Mouse (Mus musculus): ENCODE results near the gene Ascc2. TPM values are rescaled to one million over a fixed set of nuclear protein-coding genes. Genes with fewer than 3 reads are reported as not detected.

The Ascc2 gene
- total RNA-seq, 2 experiments from 2014 or later: 23.3 to 26.7 TPM

DNA sequence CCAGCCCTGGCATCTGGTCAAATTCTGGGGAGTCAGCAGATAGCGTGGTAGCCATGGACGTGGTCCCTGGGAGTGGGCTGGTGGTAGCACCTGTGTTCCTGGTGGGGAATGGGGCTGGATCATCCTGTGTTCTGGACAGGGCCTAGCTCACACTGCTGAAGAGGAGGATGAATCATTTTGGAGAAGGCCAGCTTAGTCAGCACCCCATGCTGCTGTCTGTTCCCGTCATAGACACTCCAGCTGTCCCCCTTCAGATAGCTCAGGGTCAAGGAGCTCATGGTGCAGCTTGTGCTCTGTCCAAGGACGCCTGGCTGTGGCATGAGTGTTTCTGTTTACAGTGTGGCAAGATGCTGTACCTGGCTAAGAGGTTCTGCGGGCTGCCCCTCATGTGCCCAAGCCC is 81.0 kb downstream of the Ascc2 start:
- DNase-seq (ENCODE audit: low spot score in 2 of 2): no peak

- no peak for DNase-seq (ENCODE audit: low spot score in 2 of 2)
Observed at GRCm38 (mm10) chr11:4719961-4720360, 82.4 kb downstream of the Ascc2 start.

GRCm38 (mm10) chr11:4720393-4720792 is 82.8 kb downstream of the Ascc2 start:
- no peak for DNase-seq (ENCODE audit: low spot score in 2 of 2)

DNA sequence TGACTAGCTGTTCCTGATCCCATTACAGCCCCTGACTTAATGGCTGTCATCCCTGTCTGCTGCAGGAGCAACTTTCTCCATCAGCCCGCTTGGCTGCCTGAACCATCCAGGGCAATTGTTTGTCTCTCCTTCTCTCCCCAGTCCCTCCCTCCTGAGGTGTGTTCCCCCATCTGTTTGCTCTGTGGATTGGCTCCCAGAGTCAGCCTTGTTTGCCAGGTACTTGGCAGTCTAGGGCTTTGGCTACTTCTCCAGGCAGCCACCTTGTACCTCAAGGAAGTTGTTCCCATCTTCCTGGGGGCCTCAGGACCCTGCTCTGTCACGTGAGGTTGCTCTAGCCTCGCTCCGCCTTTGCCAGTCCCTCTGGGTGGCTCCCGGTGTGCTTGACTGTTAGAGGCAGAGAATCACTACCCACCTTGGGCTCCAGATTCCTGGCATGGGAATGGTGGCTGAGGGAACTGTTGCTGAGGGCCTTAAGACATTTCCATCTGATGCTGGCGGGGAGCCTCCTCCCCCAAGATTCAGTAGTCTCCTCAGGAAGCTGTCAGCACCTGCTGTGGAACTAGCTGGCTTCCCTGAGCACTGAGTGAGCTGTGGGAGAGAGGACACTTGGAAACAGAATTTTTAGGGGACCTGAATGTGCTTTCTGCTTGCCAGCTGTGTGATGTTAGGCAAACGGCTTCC is 83.5 kb downstream of the Ascc2 start:
- DNase-seq (ENCODE audit: low spot score in 2 of 2): no peak

- no peak for DNase-seq (ENCODE audit: low spot score in 2 of 2)
Observed at GRCm38 (mm10) chr11:4721728-4722127, 84.2 kb downstream of the Ascc2 start.

DNA sequence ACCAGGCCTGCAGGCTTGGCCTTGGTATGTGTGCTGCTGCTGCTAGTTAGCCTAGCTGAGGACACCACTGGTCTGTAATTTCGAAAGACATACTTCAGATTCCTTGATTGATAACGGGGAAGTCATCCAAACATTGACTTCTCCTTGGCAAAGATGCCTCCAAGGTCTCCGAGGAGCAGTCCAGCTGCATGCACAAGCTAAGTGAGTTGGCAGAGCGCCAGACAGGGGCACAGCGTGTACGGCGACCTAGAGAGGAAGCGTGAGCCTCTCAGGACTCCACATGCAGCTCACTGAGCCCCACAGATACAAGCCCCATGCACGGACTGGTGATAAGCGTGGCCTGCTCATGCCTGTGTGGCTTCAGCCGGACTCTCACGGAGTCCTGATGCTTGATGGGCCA is 92.1 kb downstream of the Ascc2 start:
- DNase-seq (ENCODE audit: low spot score in 2 of 2): no peak

- DNase-seq (ENCODE audit: low spot score in 2 of 2): no peak
Observed at GRCm38 (mm10) chr11:4730096-4730495, 92.5 kb downstream of the Ascc2 start.

DNA sequence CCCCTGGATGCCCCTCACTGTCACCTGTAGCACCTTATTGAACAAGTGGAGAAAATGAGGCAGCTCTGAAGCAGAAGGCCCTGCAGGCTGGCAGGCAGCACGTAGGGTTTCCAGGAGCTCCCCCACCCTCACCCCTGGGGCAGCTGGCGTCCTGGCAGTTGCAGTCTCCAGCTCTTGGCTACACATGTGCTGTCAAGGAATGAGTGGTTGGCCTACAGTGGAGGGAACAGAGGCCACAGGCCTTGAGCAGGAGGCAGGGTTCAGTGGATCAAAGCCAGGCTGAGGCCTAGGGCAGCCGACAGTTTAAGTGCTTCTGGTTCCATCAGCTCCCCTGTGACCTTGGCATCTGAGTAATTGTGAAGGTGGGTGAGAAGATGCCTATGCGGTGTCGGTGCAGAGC is 93.4 kb downstream of the Ascc2 start:
- DNase-seq (ENCODE audit: low spot score in 2 of 2): no peak

DNA sequence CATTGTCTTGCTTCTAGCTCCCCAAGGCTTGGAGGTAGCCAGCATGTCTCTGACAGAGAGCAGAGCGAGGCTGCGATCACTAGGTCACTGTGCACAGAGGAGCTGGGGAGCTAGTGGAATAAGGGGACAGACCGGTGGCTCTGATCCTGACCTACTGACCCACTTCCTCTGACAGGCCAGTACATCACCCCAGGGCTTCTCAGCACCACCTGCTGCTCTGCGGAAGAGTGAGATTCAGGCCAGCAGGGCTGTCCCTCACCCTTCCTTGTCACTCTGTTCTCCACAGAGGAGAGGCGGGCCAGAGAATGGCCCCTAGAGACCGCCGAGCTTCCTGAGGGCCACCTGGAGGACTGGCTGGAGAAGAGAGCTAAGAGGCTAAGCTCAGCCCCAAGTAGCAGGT is 94.2 kb downstream of the Ascc2 start:
- no peak for DNase-seq (ENCODE audit: low spot score in 2 of 2)

GRCm38 (mm10) chr11:4734179-4734578 is 96.6 kb downstream of the Ascc2 start:
- no peak for DNase-seq (ENCODE audit: low spot score in 2 of 2)

Other genes with a start within 250 kb of the Ascc2 start
- not detected for gene Hormad2, start 196.6 kb upstream of the Ascc2 start, total RNA-seq (2021)
- 10 to 100 TPM; 69.1 to 71.2 TPM for gene Mtmr3, start 42.9 kb upstream of the Ascc2 start, total RNA-seq (2021)
- gene Gm11032, start 17.7 kb upstream of the Ascc2 start, total RNA-seq (2021): not detected
- 100 to 1,000 TPM; 372 to 389 TPM for gene Uqcr10, start 66.6 kb downstream of the Ascc2 start, total RNA-seq (2021)
- gene Zmat5, start 66.9 kb downstream of the Ascc2 start, total RNA-seq (2021): 10 to 100 TPM; 32.4 to 34.4 TPM
- gene Cabp7, start 109.0 kb downstream of the Ascc2 start, total RNA-seq (2021): 100 to 1,000 TPM; 320 to 358 TPM
- 10 to 100 TPM; 88.6 to 99.8 TPM for gene Nf2, start 211.8 kb downstream of the Ascc2 start, total RNA-seq (2021)
- 10 to 100 TPM; 90.6 to 97.0 TPM for gene Nipsnap1, start 236.2 kb downstream of the Ascc2 start, total RNA-seq (2021)